Mouse (Mus musculus) liver, embryonic 14.5 days (tissue): ENCODE results near the gene Eva1c.

Experiments used
- CTCF ChIP-seq: IDR thresholded peaks from 2 replicates; pipeline ENCODE4 v1.5.1; 2016; ENCODE audit warnings: antibody characterized with exemption, low read depth, control low read depth
- EP300 ChIP-seq: IDR thresholded peaks from 2 replicates; pipeline ENCODE4 v1.6.1; 2016; ENCODE audit warnings: antibody characterized with exemption, low read depth

- TF ChIP-seq CTCF (no peak), EP300 (no peak)
These were observed 85.2 kb downstream of the Eva1c start for GRCm38 (mm10) chr16:90911766-90912165.
